Mouse (Mus musculus): ENCODE data around the gene Psmd2. TPM values are rescaled to one million over a fixed set of nuclear protein-coding genes. Genes with fewer than 3 reads are reported as not detected.

Gene Psmd2
- polyA plus RNA-seq (2014; fragmentation: Illumina TruSeq; extraction: RNeasy Lipid Tissue Mini Kit (QIAGEN cat#74804)): 77.0 TPM

GRCm38 (mm10) chr16:20651076-20651946 is at the start of gene Psmd2:
Gene Psmd2 (plus strand): TSS chr16:20651652.

GRCm38 (mm10) chr16:20611357-20612227 is 39.9 kb upstream of the Psmd2 start, which contains the start of the genes Eef1akmt4, Gm49333 and Alg3:
Gene Eef1akmt4 (plus strand): TSS chr16:20611593.
Gene Gm49333 (plus strand): TSS chr16:20611610.
Gene Alg3 (minus strand): TSS chr16:20611735.

GRCm38 (mm10) chr16:20621191-20621990 is 30.1 kb upstream of the Psmd2 start, which contains the start of gene Camk2n2:
Gene Camk2n2 (minus strand): TSS chr16:20621287.

GRCm38 (mm10) chr16:20629731-20630634 is 21.5 kb upstream of the Psmd2 start, which contains the start of gene Ece2:
Gene Ece2 (plus strand): TSS chr16:20629828.

GRCm38 (mm10) chr16:20668013-20668412 is 16.6 kb downstream of the Psmd2 start, which contains the start of gene Eif4g1:
Gene Eif4g1 (plus strand): TSS chr16:20668313.

GRCm38 (mm10) chr16:20693111-20693701 is 41.8 kb downstream of the Psmd2 start, which contains the start of gene Fam131a:
Gene Fam131a (plus strand): TSS chr16:20693241.

Other genes starting within 250 kb of the Psmd2 start
- 32.8 TPM for gene Abcc5, start 225.3 kb upstream of the Psmd2 start, polyA plus RNA-seq (2014; fragmentation: Illumina TruSeq; extraction: RNeasy Lipid Tissue Mini Kit (QIAGEN cat#74804))
- gene Eif2b5, start 152.8 kb upstream of the Psmd2 start, polyA plus RNA-seq (2014; fragmentation: Illumina TruSeq; extraction: RNeasy Lipid Tissue Mini Kit (QIAGEN cat#74804)): 8.2 TPM
- 26.8 TPM for gene Dvl3, start 134.7 kb upstream of the Psmd2 start, polyA plus RNA-seq (2014; fragmentation: Illumina TruSeq; extraction: RNeasy Lipid Tissue Mini Kit (QIAGEN cat#74804))
- 102 TPM for gene Ap2m1, start 116.2 kb upstream of the Psmd2 start, polyA plus RNA-seq (2014; fragmentation: Illumina TruSeq; extraction: RNeasy Lipid Tissue Mini Kit (QIAGEN cat#74804))
- gene Abcf3, start 103.1 kb upstream of the Psmd2 start, polyA plus RNA-seq (2014; fragmentation: Illumina TruSeq; extraction: RNeasy Lipid Tissue Mini Kit (QIAGEN cat#74804)): 8.6 TPM
- gene Vwa5b2, start 62.2 kb upstream of the Psmd2 start, polyA plus RNA-seq (2014; fragmentation: Illumina TruSeq; extraction: RNeasy Lipid Tissue Mini Kit (QIAGEN cat#74804)): not detected
- 3.0 TPM for gene Eef1akmt4, start 40.1 kb upstream of the Psmd2 start, polyA plus RNA-seq (2014; fragmentation: Illumina TruSeq; extraction: RNeasy Lipid Tissue Mini Kit (QIAGEN cat#74804))
- not detected for gene Gm49333, start 40.0 kb upstream of the Psmd2 start, polyA plus RNA-seq (2014; fragmentation: Illumina TruSeq; extraction: RNeasy Lipid Tissue Mini Kit (QIAGEN cat#74804))
- gene Alg3, start 39.9 kb upstream of the Psmd2 start, polyA plus RNA-seq (2014; fragmentation: Illumina TruSeq; extraction: RNeasy Lipid Tissue Mini Kit (QIAGEN cat#74804)): 6.3 TPM
- gene Camk2n2, start 30.4 kb upstream of the Psmd2 start, polyA plus RNA-seq (2014; fragmentation: Illumina TruSeq; extraction: RNeasy Lipid Tissue Mini Kit (QIAGEN cat#74804)): not detected
- gene Ece2, start 21.8 kb upstream of the Psmd2 start, polyA plus RNA-seq (2014; fragmentation: Illumina TruSeq; extraction: RNeasy Lipid Tissue Mini Kit (QIAGEN cat#74804)): 1.1 TPM
- 125 TPM for gene Eif4g1, start 16.7 kb downstream of the Psmd2 start, polyA plus RNA-seq (2014; fragmentation: Illumina TruSeq; extraction: RNeasy Lipid Tissue Mini Kit (QIAGEN cat#74804))
- 0.26 TPM for gene Fam131a, start 41.6 kb downstream of the Psmd2 start, polyA plus RNA-seq (2014; fragmentation: Illumina TruSeq; extraction: RNeasy Lipid Tissue Mini Kit (QIAGEN cat#74804))
- 29.2 TPM for gene Polr2h, start 66.0 kb downstream of the Psmd2 start, polyA plus RNA-seq (2014; fragmentation: Illumina TruSeq; extraction: RNeasy Lipid Tissue Mini Kit (QIAGEN cat#74804))
- gene Clcn2, start 66.1 kb downstream of the Psmd2 start, polyA plus RNA-seq (2014; fragmentation: Illumina TruSeq; extraction: RNeasy Lipid Tissue Mini Kit (QIAGEN cat#74804)): 0.29 TPM
- gene Chrd, start 81.5 kb downstream of the Psmd2 start, polyA plus RNA-seq (2014; fragmentation: Illumina TruSeq; extraction: RNeasy Lipid Tissue Mini Kit (QIAGEN cat#74804)): 0.09 TPM
- not detected for gene Thpo, start 82.9 kb downstream of the Psmd2 start, polyA plus RNA-seq (2014; fragmentation: Illumina TruSeq; extraction: RNeasy Lipid Tissue Mini Kit (QIAGEN cat#74804))